Mouse (Mus musculus) intestine, embryonic 14.5 days (tissue): ENCODE measurements at regions not wholly inside any gene's neighbourhood (a gene's known extent, or its start where the extent isn't known, plus 50 kb on each side); places are given as distances from the start of the nearest gene placed in this dataset.

ENCODE experiments used
- ATAC-seq: fragments of 200-750 bp; cut with Nextera tagmentation; replicated peaks from 2 replicates; pipeline ENCODE4 v1.8.0; 2017; ENCODE audit warnings: low read depth, moderate number of reproducible peaks, moderate TSS enrichment, moderate library complexity; ENCODE audit not compliant: low FRiP score, low TSS enrichment
- DNase-seq: peaks from one replicate; pipeline ENCODE4 v3.0.0-alpha.2; 2018; ENCODE audit warnings: low spot score
- H3K27ac ChIP-seq: fragments of 300-500 bp; sonication (generic); 2 replicates; pipeline ENCODE4 v1.5.1; 2014; ENCODE audit warnings: low read depth, mild to moderate bottlenecking, control low read depth
- H3K27me3 ChIP-seq: fragments of 300-500 bp; sonication (generic); replicated peaks from 2 replicates; pipeline ENCODE4 v1.6.1; 2014; ENCODE audit warnings: low read length, control low read depth; ENCODE audit not compliant: control insufficient read depth, insufficient read depth
- H3K36me3 ChIP-seq: fragments of 300-500 bp; sonication (generic); 2 replicates; pipeline ENCODE4 v1.6.1; 2014; ENCODE audit warnings: low read length, control low read depth; ENCODE audit not compliant: control insufficient read depth, insufficient read depth
- H3K4me1 ChIP-seq: fragments of 300-500 bp; sonication (generic); replicated peaks from 2 replicates; pipeline ENCODE4 v1.6.1; 2014; ENCODE audit warnings: low read length, control low read depth, mixed read lengths; ENCODE audit not compliant: control insufficient read depth, insufficient read depth
- H3K4me2 ChIP-seq: fragments of 300-500 bp; sonication (generic); 2 replicates; pipeline ENCODE4 v1.6.1; 2014; ENCODE audit warnings: low read length
- H3K4me3 ChIP-seq: fragments of 300-500 bp; sonication (generic); 2 replicates; pipeline ENCODE4 v1.5.1; 2014; ENCODE audit warnings: low read depth, low read length, control low read depth, mixed read lengths
- H3K9ac ChIP-seq: fragments of 300-500 bp; sonication (generic); 2 replicates; pipeline ENCODE4 v1.6.1; 2014; ENCODE audit warnings: mild to moderate bottlenecking, low read length
- H3K9me3 ChIP-seq: fragments of 300-500 bp; sonication (generic); 2 replicates; pipeline ENCODE4 v1.6.1; 2016; ENCODE audit warnings: low read length, control low read depth; ENCODE audit not compliant: control insufficient read depth
- WGBS: fragments of 180-500 bp; shearing (Covaris S2); extraction: QIAGEN DNeasy Blood & Tissue Kit; methylation state at CpG from one replicate; pipeline ENCODE4 v1.1.7; 2014; 5-methylcytosine and 5-hydroxymethylcytosine counted together

DNA sequence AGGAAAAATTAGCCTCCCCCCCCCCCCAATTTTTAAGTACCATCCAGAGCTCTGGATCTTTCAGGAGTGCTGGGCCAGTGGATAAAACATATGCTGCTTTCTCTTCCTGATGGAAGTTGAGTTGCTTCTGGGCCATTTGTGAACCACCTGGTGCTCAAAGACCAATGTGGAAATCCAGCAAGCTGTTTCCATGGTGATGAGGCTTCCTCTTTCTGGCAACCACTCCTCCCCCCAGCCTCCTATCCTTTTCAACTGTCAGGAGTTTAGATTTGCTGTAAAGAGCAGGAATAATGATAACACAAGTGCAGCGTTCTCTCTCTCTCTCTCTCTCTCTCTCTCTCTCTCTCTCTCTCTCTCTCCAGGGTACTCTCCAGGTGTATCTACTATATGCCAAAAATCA is 141.8 kb upstream of the Smlr1 start:
- H3K36me3 ChIP-seq = no peaks in the 10 kb centered on the region
- H3K4me2 ChIP-seq = no peak overlapping the region
- no peak for DNase-seq
- H3K9ac ChIP-seq = no peak overlapping the region
- H3K4me1 ChIP-seq = peaks cover 6% of the 10 kb centered on the region; the same call in 1 of the 2 replicates
- WGBS = 35% methylated on average over 1 of the region's 1 CpGs
- no peaks in the 10 kb centered on the region for H3K9me3 ChIP-seq
- no peak overlapping the region for H3K27ac ChIP-seq
- no peak for ATAC-seq
- H3K27me3 ChIP-seq = no peaks in the 10 kb centered on the region
- no peak overlapping the region for H3K4me3 ChIP-seq

DNA sequence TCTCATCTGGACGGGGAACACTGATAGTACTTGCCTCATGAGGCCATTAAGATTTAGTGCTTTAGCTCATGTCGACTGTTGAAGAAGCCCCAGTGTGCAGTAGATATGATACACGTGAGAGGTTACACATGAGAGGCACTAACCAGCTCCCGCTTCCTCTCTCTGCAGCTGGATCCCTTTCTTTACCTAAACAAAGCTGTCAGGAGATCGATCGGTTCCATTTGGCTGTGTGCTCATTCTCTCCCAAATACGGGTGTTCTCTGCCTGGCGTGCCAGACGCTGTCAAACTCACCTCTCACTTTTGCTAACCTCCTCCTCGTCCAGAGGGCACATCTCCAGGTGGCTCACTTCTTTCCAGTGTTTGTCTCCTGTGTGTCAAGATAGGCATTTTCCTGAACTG is 139.3 kb upstream of the Smlr1 start:
- no peak for ATAC-seq
- WGBS = 29% methylated on average over 10 of the region's 10 CpGs
- Histone ChIP-seq H3K36me3 (no peaks in the 10 kb centered on the region), H3K27ac (no peak overlapping the region), H3K27me3 (no peaks in the 10 kb centered on the region), H3K4me3 (no peak overlapping the region), H3K4me1 (peaks cover 6% of the 10 kb centered on the region; the same call in 1 of the 2 replicates), H3K9ac (no peak overlapping the region), H3K4me2 (peak overlapping the region; percentile 5; the same call in 1 of the 2 replicates), H3K9me3 (no peaks in the 10 kb centered on the region)
- no peak for DNase-seq

DNA sequence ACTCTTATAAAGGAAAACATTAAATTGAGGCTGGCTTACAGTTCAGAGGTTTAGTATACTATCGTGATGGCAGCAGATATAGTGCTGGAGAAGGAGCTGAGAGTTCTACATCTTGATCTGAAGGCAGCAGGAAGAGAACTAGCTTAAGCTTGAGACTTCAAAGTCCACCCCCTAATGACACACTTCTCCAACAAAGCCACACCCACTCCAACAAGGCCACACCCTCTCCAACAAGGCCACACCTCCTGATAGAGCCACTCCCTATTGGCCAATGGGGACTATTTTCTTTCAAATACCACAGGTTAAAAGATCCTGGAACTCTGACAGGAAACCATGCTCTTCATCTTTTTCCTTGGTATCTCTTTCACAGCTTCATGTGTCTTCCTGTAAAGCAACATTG is 134.0 kb upstream of the Smlr1 start:
- no peak overlapping the region for H3K4me2 ChIP-seq
- DNase-seq (no peak), ATAC-seq (no peak)
- H3K36me3 ChIP-seq = no peaks in the 10 kb centered on the region
- no peak overlapping the region for H3K9ac ChIP-seq
- no peak overlapping the region for H3K4me3 ChIP-seq
- no peaks in the 10 kb centered on the region for H3K27me3 ChIP-seq
- no peaks in the 10 kb centered on the region for H3K9me3 ChIP-seq
- peaks cover 2% of the 10 kb centered on the region; the same call in 1 of the 2 replicates for H3K4me1 ChIP-seq
- no peak overlapping the region for H3K27ac ChIP-seq
- 86% methylated on average over 1 of the region's 1 CpGs for WGBS

DNA sequence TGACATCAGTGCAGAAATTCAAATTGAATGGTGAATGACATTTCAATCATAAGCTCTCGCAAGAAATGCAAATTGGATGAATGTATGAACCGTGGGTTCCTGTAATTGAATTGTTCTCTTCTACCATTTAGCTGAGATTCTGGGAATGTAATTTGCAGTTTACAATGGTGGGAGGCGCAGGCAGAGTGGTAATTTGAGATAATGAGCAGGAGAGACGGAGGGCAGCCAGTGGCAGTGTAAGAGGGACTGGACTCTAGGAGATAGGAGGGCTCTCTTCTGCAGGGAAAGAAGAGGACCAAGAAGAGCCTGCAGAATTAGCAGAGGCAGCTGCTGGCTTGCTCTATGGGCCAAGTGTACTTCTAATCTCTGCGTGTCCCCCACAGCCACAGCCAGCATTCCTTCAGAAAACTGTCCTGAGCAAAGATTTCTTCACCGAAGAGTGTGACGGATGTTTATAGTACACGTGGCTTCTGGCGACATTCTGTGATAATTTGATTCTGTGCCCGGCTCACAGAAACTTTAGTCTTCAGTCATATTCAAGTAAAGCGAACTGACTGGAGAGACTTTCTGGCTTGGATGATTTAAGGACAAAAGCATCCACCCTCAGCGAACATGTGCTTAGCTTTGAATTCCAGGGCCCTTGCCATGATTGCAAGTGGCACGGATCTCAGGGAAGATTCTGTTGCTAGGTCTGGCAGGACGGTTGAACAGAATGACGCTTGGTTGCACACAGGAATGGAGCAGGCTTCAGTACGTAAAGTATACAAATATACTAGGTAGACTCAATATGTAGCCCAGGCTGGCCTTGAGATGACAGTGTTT is 116.9 kb upstream of the Smlr1 start:
- 52% methylated on average over 16 of the region's 16 CpGs for WGBS
- DNase-seq = no peak
- ATAC-seq = no peak

DNA sequence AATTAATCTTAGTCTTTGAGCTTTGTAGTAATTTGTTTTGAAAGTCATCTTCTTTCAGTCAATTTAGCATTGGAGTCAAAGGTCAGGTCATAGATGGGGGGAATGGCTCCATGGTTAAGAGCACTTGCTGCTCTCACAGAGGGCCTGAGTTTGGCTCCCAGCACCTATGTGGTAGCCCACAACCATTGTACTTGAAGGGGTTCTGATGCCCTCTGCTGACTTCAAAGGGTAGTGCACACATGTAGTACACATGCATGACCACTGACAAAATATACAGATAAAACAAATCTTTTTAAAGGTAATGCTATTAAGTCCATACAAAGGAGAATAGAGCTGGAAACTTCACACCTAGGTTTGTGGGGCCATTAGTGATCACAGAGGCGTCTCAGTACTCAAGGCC is 111.7 kb upstream of the Smlr1 start:
- ATAC-seq (no peak), DNase-seq (no peak)
- Histone ChIP-seq H3K4me2 (no peak overlapping the region), H3K9ac (no peak overlapping the region), H3K36me3 (no peaks in the 10 kb centered on the region), H3K4me1 (peaks cover 3% of the 10 kb centered on the region; the same call in 1 of the 2 replicates), H3K9me3 (no peaks in the 10 kb centered on the region), H3K27ac (no peak overlapping the region), H3K4me3 (no peak overlapping the region), H3K27me3 (no peaks in the 10 kb centered on the region)
- WGBS = 91% methylated on average over 1 of the region's 1 CpGs

More for the DNA sequence above, 116.9 kb upstream of the Smlr1 start:
- no peaks in the 10 kb centered on the region for H3K27me3 ChIP-seq
- no peak overlapping the region for H3K27ac ChIP-seq
- no peak overlapping the region for H3K4me2 ChIP-seq
- no peaks in the 10 kb centered on the region; the same call in 1 of the 2 replicates for H3K4me1 ChIP-seq
- H3K36me3 ChIP-seq = no peaks in the 10 kb centered on the region
- H3K9me3 ChIP-seq = no peaks in the 10 kb centered on the region
- H3K9ac ChIP-seq = no peak overlapping the region
- H3K4me3 ChIP-seq = no peak overlapping the region

DNA sequence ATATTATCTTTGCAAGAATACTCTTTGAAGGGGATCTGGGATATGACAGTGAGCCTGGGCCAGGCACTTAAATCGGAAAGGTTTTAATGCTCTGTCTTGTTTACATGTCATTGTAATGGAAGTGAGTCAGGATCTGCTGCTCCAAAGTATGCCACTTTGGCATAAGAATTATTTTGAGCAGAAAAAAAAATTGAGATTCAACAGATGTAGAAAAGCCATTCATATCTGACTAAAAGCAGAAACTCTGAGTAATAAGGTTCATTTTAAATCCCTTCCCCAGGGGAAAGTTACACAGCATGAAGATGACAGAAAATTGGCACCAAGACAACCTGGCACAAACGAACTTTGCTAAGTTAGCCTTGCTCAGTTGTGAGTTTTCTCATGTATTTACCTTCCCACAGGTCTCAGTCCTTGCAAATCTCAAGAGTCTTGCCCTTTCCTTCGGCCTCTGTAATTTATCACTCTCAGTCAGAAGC is 107.5 kb upstream of the Smlr1 start:
- H3K36me3 ChIP-seq = no peaks in the 10 kb centered on the region
- H3K27ac ChIP-seq = 0 out of 2 replicates have a peak overlapping the region, but pooled peaks have one; percentile 12
- H3K9me3 ChIP-seq = no peaks in the 10 kb centered on the region
- H3K4me1 ChIP-seq = peaks cover 3% of the 10 kb centered on the region; the same call in 1 of the 2 replicates
- no peak overlapping the region for H3K9ac ChIP-seq
- H3K4me2 ChIP-seq = no peak overlapping the region
- ATAC-seq (peak; percentile 72; the same call in 1 of the 2 replicates), DNase-seq (no peak)
- H3K4me3 ChIP-seq = no peak overlapping the region
- 26% methylated on average over 3 of the region's 3 CpGs for WGBS
- no peaks in the 10 kb centered on the region for H3K27me3 ChIP-seq

DNA sequence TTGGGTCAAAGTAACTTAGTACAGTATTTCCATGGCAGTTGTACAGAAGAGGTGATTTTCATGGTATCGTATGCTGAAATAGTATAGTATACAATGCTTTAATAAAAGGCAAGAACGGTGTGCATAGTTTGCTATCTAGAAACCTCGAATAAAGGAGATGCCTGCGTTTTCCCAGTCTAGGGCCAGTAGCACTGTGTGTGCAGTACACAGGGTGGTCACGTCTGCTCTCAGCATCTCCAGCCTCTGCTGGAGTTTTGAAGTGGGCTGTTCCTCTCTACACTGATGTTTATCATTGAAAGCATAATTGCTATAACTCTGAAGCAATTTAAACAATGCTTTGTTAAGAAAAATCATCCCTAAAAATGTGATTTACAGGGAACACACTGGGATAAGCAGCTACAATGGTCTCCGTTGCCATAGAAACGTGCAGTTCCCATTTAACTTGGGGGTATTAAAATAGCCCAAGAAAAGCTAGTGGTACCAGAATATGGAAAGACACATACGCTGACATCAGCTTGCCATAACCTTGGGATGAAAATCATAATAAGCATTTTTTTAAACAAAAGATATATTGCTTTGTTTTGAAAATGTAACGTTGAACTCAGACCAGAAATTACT is 106.1 kb upstream of the Smlr1 start:
- ATAC-seq (no peak), DNase-seq (no peak)
- H3K9ac ChIP-seq = no peak overlapping the region
- no peaks in the 10 kb centered on the region for H3K36me3 ChIP-seq
- no peak overlapping the region for H3K27ac ChIP-seq
- H3K27me3 ChIP-seq = no peaks in the 10 kb centered on the region
- H3K4me2 ChIP-seq = no peak overlapping the region
- H3K9me3 ChIP-seq = no peaks in the 10 kb centered on the region
- H3K4me3 ChIP-seq = no peak overlapping the region
- H3K4me1 ChIP-seq = peaks cover 3% of the 10 kb centered on the region; the same call in 1 of the 2 replicates
- WGBS = 72% methylated on average over 9 of the region's 9 CpGs

DNA sequence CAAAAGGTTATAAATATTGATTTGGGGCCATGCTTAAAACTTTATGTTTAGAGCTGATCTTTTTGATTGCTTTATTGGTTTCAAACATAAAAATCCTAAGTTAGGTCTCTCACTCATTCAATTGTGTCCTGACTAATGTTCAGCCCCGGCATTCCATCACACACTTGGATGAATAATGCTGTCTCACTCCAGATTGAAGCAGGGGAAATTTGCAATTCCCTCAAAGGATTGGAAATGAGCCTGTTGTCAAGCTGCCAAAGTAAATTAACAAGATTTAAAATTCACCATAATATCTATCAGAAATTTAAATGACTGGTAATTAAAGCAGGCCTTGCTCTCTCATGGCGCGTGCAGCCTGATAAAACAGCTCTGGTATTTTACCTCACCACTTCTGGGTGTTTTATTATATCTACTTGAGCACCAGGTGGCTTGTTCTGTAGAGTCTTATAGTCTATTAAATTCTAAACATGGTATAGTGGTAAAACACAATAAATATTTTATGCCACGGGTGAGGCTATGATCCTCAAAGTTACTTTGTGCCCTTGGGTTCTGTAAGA is 97.1 kb upstream of the Smlr1 start:
- H3K4me3 ChIP-seq = no peak overlapping the region
- no peaks in the 10 kb centered on the region for H3K27me3 ChIP-seq
- H3K36me3 ChIP-seq = no peaks in the 10 kb centered on the region
- DNase-seq (no peak), ATAC-seq (no peak)
- H3K27ac ChIP-seq = no peak overlapping the region
- H3K4me2 ChIP-seq = no peak overlapping the region
- H3K9me3 ChIP-seq = no peaks in the 10 kb centered on the region
- H3K4me1 ChIP-seq = no peaks in the 10 kb centered on the region
- no peak overlapping the region for H3K9ac ChIP-seq
- WGBS = 79% methylated on average over 4 of the region's 4 CpGs
